Mouse (Mus musculus): Measurements from ENCODE around the gene Ctdsp1. TPM values are rescaled to one million over a fixed set of nuclear protein-coding genes. Genes with fewer than 3 reads are reported as not detected.

Ctdsp1 gene
- polyA plus RNA-seq, 1 experiment from 2014 or later, result 60.0 TPM

GRCm38 (mm10) chr1:74353453-74354229, 37.7 kb upstream of the Ctdsp1 start:
- DNase-seq (ENCODE audit: low spot score) (no peak), ATAC-seq (replicated peaks; ENCODE audit: insufficient number of reproducible peaks, low FRiP score, low TSS enrichment, low read depth) (no peak)
- Histone ChIP-seq H3K9ac (replicated peaks; ENCODE audit: low read length) (no peak overlapping the region), H3K4me3 (ENCODE audit: low read depth, low read length) (no peak overlapping the region), H3K9me3 (replicated peaks; ENCODE audit: control insufficient read depth, low read length) (no peaks in the 10 kb centered on the region), H3K27ac (replicated peaks; ENCODE audit: low read depth, low read length) (no peak overlapping the region), H3K4me2 (ENCODE audit: low read depth, low read length) (no peak overlapping the region), H3K27me3 (ENCODE audit: control insufficient read depth, insufficient read depth, low read length) (no peaks in the 10 kb centered on the region), H3K36me3 (replicated peaks; ENCODE audit: control insufficient read depth, insufficient read depth, low read depth, low read length) (no peaks in the 10 kb centered on the region; the same call in 1 of the 2 replicates), H3K4me1 (ENCODE audit: control insufficient read depth, insufficient read depth, low read length) (no peaks in the 10 kb centered on the region)
- 91% methylated on average over 9 of the region's 9 CpGs for WGBS

- Histone ChIP-seq H3K4me3 (ENCODE audit: low read depth, low read length) (no peak overlapping the region), H3K27me3 (ENCODE audit: control insufficient read depth, insufficient read depth, low read length) (no peaks in the 10 kb centered on the region), H3K9me3 (replicated peaks; ENCODE audit: control insufficient read depth, low read length) (no peaks in the 10 kb centered on the region), H3K36me3 (replicated peaks; ENCODE audit: control insufficient read depth, insufficient read depth, low read depth, low read length) (no peaks in the 10 kb centered on the region), H3K4me2 (ENCODE audit: low read depth, low read length) (no peak overlapping the region), H3K4me1 (ENCODE audit: control insufficient read depth, insufficient read depth, low read length) (no peaks in the 10 kb centered on the region), H3K27ac (replicated peaks; ENCODE audit: low read depth, low read length) (no peak overlapping the region), H3K9ac (replicated peaks; ENCODE audit: low read length) (no peak overlapping the region)
- ATAC-seq (replicated peaks; ENCODE audit: insufficient number of reproducible peaks, low FRiP score, low TSS enrichment, low read depth), result no peak
- no peak for DNase-seq (ENCODE audit: low spot score)
Measured at GRCm38 (mm10) chr1:74357531-74357930, 33.8 kb upstream of the Ctdsp1 start.

GRCm38 (mm10) chr1:74359952-74360517, 31.3 kb upstream of the Ctdsp1 start:
- H3K9ac ChIP-seq (replicated peaks; ENCODE audit: low read length), result no peak overlapping the region
- no peaks in the 10 kb centered on the region for H3K36me3 ChIP-seq (replicated peaks; ENCODE audit: control insufficient read depth, insufficient read depth, low read depth, low read length)
- 82% methylated on average over 5 of the region's 5 CpGs for WGBS
- no peaks in the 10 kb centered on the region for H3K27me3 ChIP-seq (ENCODE audit: control insufficient read depth, insufficient read depth, low read length)
- DNase-seq (ENCODE audit: low spot score), result no peak
- H3K4me1 ChIP-seq (ENCODE audit: control insufficient read depth, insufficient read depth, low read length), result no peaks in the 10 kb centered on the region
- H3K4me2 ChIP-seq (ENCODE audit: low read depth, low read length), result no peak overlapping the region
- no peaks in the 10 kb centered on the region for H3K9me3 ChIP-seq (replicated peaks; ENCODE audit: control insufficient read depth, low read length)
- no peak for ATAC-seq (replicated peaks; ENCODE audit: insufficient number of reproducible peaks, low FRiP score, low TSS enrichment, low read depth)
- H3K27ac ChIP-seq (replicated peaks; ENCODE audit: low read depth, low read length), result no peak overlapping the region
- no peak overlapping the region for H3K4me3 ChIP-seq (ENCODE audit: low read depth, low read length)

GRCm38 (mm10) chr1:74361812-74362211, 29.5 kb upstream of the Ctdsp1 start, which contains the start of gene Catip:
Gene Catip (plus strand): TSS chr1:74362108.
- Histone ChIP-seq H3K36me3 (replicated peaks; ENCODE audit: control insufficient read depth, insufficient read depth, low read depth, low read length) (no peaks in the 10 kb centered on the region), H3K9ac (replicated peaks; ENCODE audit: low read length) (no peak within 1 kb of the TSS), H3K4me1 (ENCODE audit: control insufficient read depth, insufficient read depth, low read length) (no peaks in the 10 kb centered on the region), H3K27me3 (ENCODE audit: control insufficient read depth, insufficient read depth, low read length) (no peaks in the 10 kb centered on the region), H3K4me3 (ENCODE audit: low read depth, low read length) (no peak within 1 kb of the TSS), H3K27ac (replicated peaks; ENCODE audit: low read depth, low read length) (no peak within 1 kb of the TSS), H3K4me2 (ENCODE audit: low read depth, low read length) (no peak within 1 kb of the TSS), H3K9me3 (replicated peaks; ENCODE audit: control insufficient read depth, low read length) (no peaks in the 10 kb centered on the region)
- ATAC-seq (replicated peaks; ENCODE audit: insufficient number of reproducible peaks, low FRiP score, low TSS enrichment, low read depth) (peak; percentile 41; the same call in 1 of the 2 replicates), DNase-seq (ENCODE audit: low spot score) (peak; percentile 95)
- 0% methylated on average over 2 of the region's 2 CpGs for WGBS

DNA sequence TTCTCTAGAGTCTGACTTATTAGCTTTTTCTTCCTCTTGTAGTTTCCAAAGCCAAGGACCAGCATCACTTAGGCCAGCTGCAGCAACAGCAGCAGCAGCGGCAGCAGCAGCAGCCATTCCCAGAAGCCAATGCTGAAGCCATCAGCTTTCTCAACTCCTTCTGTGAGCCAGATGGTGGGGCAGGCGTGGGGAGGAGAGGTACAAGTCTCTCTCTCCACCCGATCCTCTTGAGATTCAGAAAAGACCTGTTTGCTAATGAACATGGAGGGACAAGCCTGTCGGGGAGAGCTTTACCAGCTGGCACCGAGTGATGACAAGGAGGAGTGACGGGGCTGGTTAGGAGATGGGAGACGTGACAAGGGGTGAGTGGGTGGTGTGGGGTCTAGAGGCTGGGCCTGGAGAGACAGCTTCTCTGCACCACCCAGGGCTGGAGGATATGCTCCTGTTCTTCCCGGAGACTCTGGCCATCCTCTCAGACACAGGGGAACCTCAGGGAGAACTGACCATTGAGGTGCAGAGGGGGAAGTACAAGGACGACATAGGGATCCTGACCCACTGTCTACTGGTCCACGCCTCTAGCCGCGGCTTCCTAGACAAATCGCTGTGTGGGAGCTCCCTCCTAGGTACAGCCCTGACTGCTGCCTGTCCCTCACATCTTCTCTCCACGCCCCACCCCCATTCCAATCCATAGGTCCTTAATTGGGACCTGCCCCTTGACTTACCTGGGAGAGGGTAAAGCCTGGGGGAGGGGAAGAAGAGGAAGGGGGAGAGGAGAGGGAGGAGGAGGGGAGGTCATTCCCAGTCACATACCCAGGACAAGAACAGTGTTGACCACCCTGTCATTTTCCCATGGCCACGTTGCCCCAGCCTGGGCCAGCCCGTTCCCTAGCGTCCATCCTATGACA, 28.7 kb upstream of the Ctdsp1 start:
- Histone ChIP-seq H3K4me3 (ENCODE audit: low read depth, low read length) (no peak overlapping the region), H3K27ac (replicated peaks; ENCODE audit: low read depth, low read length) (no peak overlapping the region), H3K36me3 (replicated peaks; ENCODE audit: control insufficient read depth, insufficient read depth, low read depth, low read length) (no peaks in the 10 kb centered on the region), H3K27me3 (ENCODE audit: control insufficient read depth, insufficient read depth, low read length) (no peaks in the 10 kb centered on the region; the same call in 1 of the 2 replicates), H3K4me2 (ENCODE audit: low read depth, low read length) (no peak overlapping the region), H3K4me1 (ENCODE audit: control insufficient read depth, insufficient read depth, low read length) (no peaks in the 10 kb centered on the region), H3K9ac (replicated peaks; ENCODE audit: low read length) (no peak overlapping the region), H3K9me3 (replicated peaks; ENCODE audit: control insufficient read depth, low read length) (no peaks in the 10 kb centered on the region)
- 0 out of 2 replicates have a peak, but pooled peaks have one; percentile 30 for ATAC-seq (replicated peaks; ENCODE audit: insufficient number of reproducible peaks, low FRiP score, low TSS enrichment, low read depth)
- DNase-seq (ENCODE audit: low spot score), result no peak
- WGBS, result 62% methylated on average over 17 of the region's 17 CpGs

DNA sequence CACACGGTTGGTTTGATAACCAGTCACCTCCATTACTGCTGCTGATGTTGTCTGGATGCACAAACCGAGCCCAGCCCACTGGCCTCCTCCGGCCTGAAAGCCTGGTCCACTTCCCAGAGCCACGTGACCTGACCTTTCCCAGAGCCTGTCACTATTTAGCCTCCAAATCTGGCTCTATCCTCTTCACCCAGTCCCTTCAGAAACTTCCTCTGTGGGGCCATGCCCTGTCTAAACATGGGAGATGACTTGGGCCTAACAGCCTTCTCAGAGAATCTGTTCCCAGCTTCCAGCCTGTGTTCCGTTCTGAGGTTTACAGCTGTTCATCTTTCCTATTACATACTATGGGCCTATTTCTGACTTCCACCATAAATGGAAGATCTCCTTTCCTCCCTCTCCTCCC, 27.9 kb upstream of the Ctdsp1 start:
- Histone ChIP-seq H3K4me1 (ENCODE audit: control insufficient read depth, insufficient read depth, low read length) (no peaks in the 10 kb centered on the region), H3K27ac (replicated peaks; ENCODE audit: low read depth, low read length) (no peak overlapping the region), H3K9ac (replicated peaks; ENCODE audit: low read length) (no peak overlapping the region), H3K4me2 (ENCODE audit: low read depth, low read length) (no peak overlapping the region), H3K36me3 (replicated peaks; ENCODE audit: control insufficient read depth, insufficient read depth, low read depth, low read length) (no peaks in the 10 kb centered on the region), H3K9me3 (replicated peaks; ENCODE audit: control insufficient read depth, low read length) (no peaks in the 10 kb centered on the region), H3K27me3 (ENCODE audit: control insufficient read depth, insufficient read depth, low read length) (no peaks in the 10 kb centered on the region; the same call in 1 of the 2 replicates), H3K4me3 (ENCODE audit: low read depth, low read length) (no peak overlapping the region)
- ATAC-seq (replicated peaks; ENCODE audit: insufficient number of reproducible peaks, low FRiP score, low TSS enrichment, low read depth) (no peak), DNase-seq (ENCODE audit: low spot score) (no peak)
- 60% methylated on average over 5 of the region's 5 CpGs for WGBS

GRCm38 (mm10) chr1:74364270-74364669, 27.0 kb upstream of the Ctdsp1 start:
- Histone ChIP-seq H3K27ac (replicated peaks; ENCODE audit: low read depth, low read length) (no peak overlapping the region), H3K27me3 (ENCODE audit: control insufficient read depth, insufficient read depth, low read length) (no peaks in the 10 kb centered on the region; the same call in 1 of the 2 replicates), H3K4me1 (ENCODE audit: control insufficient read depth, insufficient read depth, low read length) (no peaks in the 10 kb centered on the region), H3K9me3 (replicated peaks; ENCODE audit: control insufficient read depth, low read length) (no peaks in the 10 kb centered on the region), H3K36me3 (replicated peaks; ENCODE audit: control insufficient read depth, insufficient read depth, low read depth, low read length) (no peaks in the 10 kb centered on the region), H3K4me2 (ENCODE audit: low read depth, low read length) (no peak overlapping the region), H3K9ac (replicated peaks; ENCODE audit: low read length) (no peak overlapping the region), H3K4me3 (ENCODE audit: low read depth, low read length) (no peak overlapping the region)
- DNase-seq (ENCODE audit: low spot score), result no peak
- no peak for ATAC-seq (replicated peaks; ENCODE audit: insufficient number of reproducible peaks, low FRiP score, low TSS enrichment, low read depth)
- 79% methylated on average over 8 of the region's 8 CpGs for WGBS
